Mouse (Mus musculus) gastrocnemius, adult 8-10 months (tissue): ENCODE measurements around the gene Gm10842. TPM values are rescaled to one million over a fixed set of nuclear protein-coding genes. Genes with fewer than 3 reads are reported as not detected.
"Not testable (repeated sequence)": the region's sequence is repeated elsewhere in the genome, so short reads cannot be mapped to it uniquely, and the experiment has no call there.

Experiments
- DNase-seq, 2 experiments: peaks; one replicate each; pipeline ENCODE4 v3.0.0; 2022; ENCODE audit warnings: low spot score in 2 of 2
- total RNA-seq, 4 experiments: library from RNA; stranded (reverse); gene quantifications; 2 replicates each; pipeline ENCODE4 v1.2.4; 2022

The Gm10842 gene
- not detected for total RNA-seq

- no peak for DNase-seq
Observed at GRCm38 (mm10) chr11:105146593-105146992, at the start of gene Gm10842. Gene Gm10842 (plus strand): TSS chr11:105146893.

- DNase-seq = not testable (repeated sequence)
Observed at GRCm38 (mm10) chr11:105112448-105112847, 34.2 kb upstream of the Gm10842 start.

GRCm38 (mm10) chr11:105117814-105118213, 28.9 kb upstream of the Gm10842 start:
- DNase-seq = no peak

- DNase-seq = no peak
Observed at GRCm38 (mm10) chr11:105120551-105121061, 26.1 kb upstream of the Gm10842 start.

- not testable (repeated sequence) for DNase-seq
Observed at GRCm38 (mm10) chr11:105121792-105122191, 24.9 kb upstream of the Gm10842 start.

- DNase-seq = no peak
Observed at GRCm38 (mm10) chr11:105123986-105124385, 22.7 kb upstream of the Gm10842 start.

GRCm38 (mm10) chr11:105125735-105126519, 20.8 kb upstream of the Gm10842 start, which contains the start of gene Mettl2:
Gene Mettl2 (plus strand): TSS chr11:105126425.
- DNase-seq = peak; percentile 43 to 68

GRCm38 (mm10) chr11:105126520-105127029, 20.1 kb upstream of the Gm10842 start:
- no peak for DNase-seq

- no peak for DNase-seq
Observed at GRCm38 (mm10) chr11:105135692-105136091, 11.0 kb upstream of the Gm10842 start.

- DNase-seq = not testable (repeated sequence)
Observed at GRCm38 (mm10) chr11:105137255-105137654, 9.4 kb upstream of the Gm10842 start.

GRCm38 (mm10) chr11:105140512-105140911, 6.2 kb upstream of the Gm10842 start:
- not testable (repeated sequence) for DNase-seq

- no peak for DNase-seq
Observed at GRCm38 (mm10) chr11:105141115-105141514, 5.6 kb upstream of the Gm10842 start.

GRCm38 (mm10) chr11:105143564-105143963, 3.1 kb upstream of the Gm10842 start:
- no peak for DNase-seq

GRCm38 (mm10) chr11:105144084-105144483, 2.6 kb upstream of the Gm10842 start:
- DNase-seq = no peak

GRCm38 (mm10) chr11:105144508-105145210, 2.0 kb upstream of the Gm10842 start:
- DNase-seq = no peak

- no peak for DNase-seq
Observed at GRCm38 (mm10) chr11:105145211-105145610, 1.5 kb upstream of the Gm10842 start.

- no peak for DNase-seq
Observed at GRCm38 (mm10) chr11:105149353-105149752, 2.7 kb downstream of the Gm10842 start.

- no peak for DNase-seq
Observed at GRCm38 (mm10) chr11:105149766-105150165, 3.1 kb downstream of the Gm10842 start.

- no peak for DNase-seq
Observed at GRCm38 (mm10) chr11:105150691-105151090, 4.0 kb downstream of the Gm10842 start.

GRCm38 (mm10) chr11:105151226-105152016, 4.7 kb downstream of the Gm10842 start:
- DNase-seq = no peak

- DNase-seq = no peak
Observed at GRCm38 (mm10) chr11:105152017-105152300, 5.3 kb downstream of the Gm10842 start.
